ENCODE assay signal across 8 mouse cellular contexts in the genomic region with DNA sequence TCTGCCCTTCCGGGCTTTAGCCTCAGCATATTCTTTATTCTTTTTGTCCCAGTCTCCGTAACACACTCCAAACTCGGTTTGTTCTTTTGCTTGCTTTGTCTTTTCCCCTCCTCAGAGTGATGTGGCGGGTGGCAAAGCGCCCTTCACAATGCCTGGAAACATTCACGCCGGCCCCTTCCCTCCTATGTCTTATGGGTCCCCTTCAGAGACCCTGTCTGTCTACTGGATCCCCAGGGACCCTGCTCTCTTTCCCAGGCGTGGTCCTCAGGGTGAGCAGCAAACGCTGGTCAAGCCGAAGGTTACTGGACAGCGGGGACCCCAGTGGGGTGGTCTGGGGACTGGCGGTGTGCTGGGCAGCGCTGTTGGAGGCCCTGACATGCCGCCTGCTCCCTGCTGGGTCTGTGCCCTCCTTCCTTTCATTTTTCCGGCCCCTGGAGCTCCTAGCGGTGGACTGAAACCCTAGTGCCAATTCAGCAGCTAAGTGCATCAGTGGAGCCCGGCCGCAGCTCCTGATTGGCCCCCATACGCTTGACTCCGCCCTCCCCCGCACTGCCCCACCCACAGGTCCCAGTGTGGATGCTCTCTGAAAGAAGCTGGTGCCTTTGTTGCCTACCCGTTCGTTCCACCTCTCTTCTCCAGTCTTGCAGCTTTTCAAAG. TPM values are rescaled to one million over a fixed set of nuclear protein-coding genes. Genes with fewer than 3 reads are reported as not detected.
DNase-seq lines count a peak whose midpoint lies in the region; ATAC-seq lines count a peak whose summit lies in the region.

No protein-coding gene starts in this region.

- intact Hi-C loops in heart, postnatal 10 days (cut with DNase I), result no loop called here

- H3K4me1 ChIP-seq in forebrain, embryonic 11.5 days (replicated peaks; ENCODE audit: control insufficient read depth, insufficient read depth, low read length), result peaks cover 4% of the 10 kb centered on the region; the same call in 1 of the 2 replicates
- H3K4me1 ChIP-seq in liver, embryonic 12.5 days, result no peaks in the 10 kb centered on the region
- peaks cover 8% of the 10 kb centered on the region; the same call in 1 of the 2 replicates for H3K4me1 ChIP-seq in neural tube, embryonic 14.5 days (ENCODE audit: control insufficient read depth, insufficient read depth, low read length)

- WGBS in forebrain, embryonic 11.5 days, result 3% methylated on average over 23 of the region's 23 CpGs
- 9% methylated on average over 23 of the region's 23 CpGs for WGBS in liver, embryonic 12.5 days (ENCODE audit: insufficient replicate concordance)
- under 1% methylated on average over 23 of the region's 23 CpGs for WGBS in neural tube, embryonic 14.5 days

- peak overlapping the region; percentile 60 for H3K9ac ChIP-seq in forebrain, embryonic 11.5 days (ENCODE audit: low read length)
- no peak overlapping the region for H3K9ac ChIP-seq in liver, embryonic 12.5 days
- H3K9ac ChIP-seq in neural tube, embryonic 14.5 days (replicated peaks; ENCODE audit: low read depth, low read length), result peak overlapping the region; percentile 63

- H3K9me3 ChIP-seq in forebrain, embryonic 11.5 days (ENCODE audit: control insufficient read depth, low read length), result no peaks in the 10 kb centered on the region
- no peaks in the 10 kb centered on the region for H3K9me3 ChIP-seq in liver, embryonic 12.5 days (replicated peaks)
- H3K9me3 ChIP-seq in neural tube, embryonic 14.5 days (ENCODE audit: control insufficient read depth, low read length), result no peaks in the 10 kb centered on the region

- no peaks in the 10 kb centered on the region for H3K36me3 ChIP-seq in forebrain, embryonic 11.5 days (ENCODE audit: control insufficient read depth, insufficient read depth, low read length)
- no peaks in the 10 kb centered on the region for H3K36me3 ChIP-seq in liver, embryonic 12.5 days
- no peaks in the 10 kb centered on the region for H3K36me3 ChIP-seq in neural tube, embryonic 14.5 days (ENCODE audit: control insufficient read depth, insufficient read depth, low read length)

- peak; percentile 87 for DNase-seq in ES-CJ7 (ENCODE audit: low read depth, low spot score)
- DNase-seq in c-Kit-positive CD71-positive TER-119-negative erythroid progenitor cells, embryonic 14.5 days (ENCODE audit: low read depth), result peak; percentile 8
- DNase-seq in forebrain, embryonic 11.5 days (ENCODE audit: low spot score), result peak; percentile 93
- DNase-seq in heart, postnatal 10 days, result peak; percentile 24 to 44
- peak; percentile 5 to 47 for DNase-seq in kidney, postnatal 36 days
- peak; percentile 53 for DNase-seq in yolk sac, embryonic 10.5 days (ENCODE audit: low spot score)

- no peaks in the 10 kb centered on the region for H3K27me3 ChIP-seq in forebrain, embryonic 11.5 days (ENCODE audit: control insufficient read depth, insufficient read depth, low read length)
- H3K27me3 ChIP-seq in liver, embryonic 12.5 days (replicated peaks), result peaks cover 48% of the 10 kb centered on the region
- no peaks in the 10 kb centered on the region for H3K27me3 ChIP-seq in neural tube, embryonic 14.5 days (ENCODE audit: control insufficient read depth, insufficient read depth, low read length)

- H3K27ac ChIP-seq in forebrain, embryonic 11.5 days (ENCODE audit: low read depth, low read length), result peak overlapping the region; percentile 19
- H3K27ac ChIP-seq in liver, embryonic 12.5 days, result no peak overlapping the region
- peak overlapping the region; percentile 90 for H3K27ac ChIP-seq in neural tube, embryonic 14.5 days (ENCODE audit: low read depth, low read length)

- H3K4me2 ChIP-seq in forebrain, embryonic 11.5 days (ENCODE audit: low read depth, low read length, severe bottlenecking), result peak overlapping the region; percentile 58
- peak overlapping the region; percentile 47 for H3K4me2 ChIP-seq in liver, embryonic 12.5 days
- H3K4me2 ChIP-seq in neural tube, embryonic 14.5 days (ENCODE audit: low read depth, low read length), result peak overlapping the region; percentile 74

- peak overlapping the region; percentile 34 for H3K4me3 ChIP-seq in forebrain, embryonic 11.5 days (ENCODE audit: low read depth, low read length)
- H3K4me3 ChIP-seq in liver, embryonic 12.5 days, result no peak overlapping the region; the same call in 1 of the 2 replicates
- H3K4me3 ChIP-seq in neural tube, embryonic 14.5 days (ENCODE audit: low read depth, low read length), result peak overlapping the region; percentile 32

- ATAC-seq in forebrain, embryonic 11.5 days (replicated peaks; ENCODE audit: low FRiP score), result peak; percentile 96
- ATAC-seq in liver, embryonic 12.5 days, result no peak
- peak; percentile 96 for ATAC-seq in neural tube, embryonic 14.5 days (ENCODE audit: low read depth)

RNA-seq across cellular contexts. Expression of gene Crhr1, which starts 25.1 kb away (rescaled TPM):
- polyA plus RNA-seq in forebrain, embryonic 11.5 days (2014; fragmentation: Nextera tagmentation; extraction: Ambion mirVana), result 0.24 TPM in 1 of 2 replicates, not detected in the other
- not detected for total RNA-seq in heart, postnatal 10 days (2021)
- polyA plus RNA-seq in liver, embryonic 12.5 days (2016; fragmentation: Nextera tagmentation; extraction: Ambion mirVana), result not detected in 2 replicates
- 4.6 and 5.5 TPM in 2 replicates for polyA plus RNA-seq in neural tube, embryonic 14.5 days (2014; fragmentation: Nextera tagmentation; extraction: Ambion mirVana)

RNA-seq across cellular contexts. Expression of gene Sppl2c, which starts 28.4 kb away (rescaled TPM):
- polyA plus RNA-seq in forebrain, embryonic 11.5 days (2014; fragmentation: Nextera tagmentation; extraction: Ambion mirVana), result not detected in 2 replicates
- not detected for total RNA-seq in heart, postnatal 10 days (2021)
- not detected in 2 replicates for polyA plus RNA-seq in liver, embryonic 12.5 days (2016; fragmentation: Nextera tagmentation; extraction: Ambion mirVana)
- polyA plus RNA-seq in neural tube, embryonic 14.5 days (2014; fragmentation: Nextera tagmentation; extraction: Ambion mirVana), result not detected in 2 replicates

Comparison
In these comparisons a context has a peak if more than half of its experiments do, and no peak if none do; other contexts are left out.
1. DNase-seq: peak in every context shown above with its lines; median percentile 93 in forebrain, embryonic 11.5 days; 87 in ES-CJ7; 53 in yolk sac, embryonic 10.5 days; 34 in heart, postnatal 10 days; 26 in kidney, postnatal 36 days; 8 in c-Kit-positive CD71-positive TER-119-negative erythroid progenitor cells, embryonic 14.5 days.